Mouse (Mus musculus) heart, embryonic 14.5 days (tissue): ENCODE data around the gene Samhd1. TPM values are rescaled to one million over a fixed set of nuclear protein-coding genes. Genes with fewer than 3 reads are reported as not detected.
A peak's percentile ranks its signal among the peaks of the same experiment; 100 is the strongest.

ENCODE experiments used
- ATAC-seq: fragments of 200-750 bp; cut with Nextera tagmentation; 2 replicates; pipeline ENCODE4 v1.8.0; 2017; ENCODE audit warnings: low read depth, moderate TSS enrichment; ENCODE audit not compliant: insufficient number of reproducible peaks, insufficient read depth, low FRiP score
- H3K27ac ChIP-seq, 2 experiments: fragments of 200-500 bp in 1 of 2; fragments of 300-500 bp in 1 of 2; sonication (generic) in 1 of 2; replicated peaks in 1 of 2; 2 replicates each; pipeline ENCODE4 v1.5.1; 2012 to 2014; ENCODE audit warnings: low read depth in 2 of 2, low read length in 2 of 2, control low read depth in 1 of 2, mild to moderate bottlenecking in 1 of 2, mixed read lengths in 1 of 2; ENCODE audit not compliant: control insufficient read depth in 1 of 2, insufficient read depth in 1 of 2
- H3K27me3 ChIP-seq: fragments of 300-500 bp; sonication (generic); 2 replicates; pipeline ENCODE4 v1.6.1; 2014; ENCODE audit warnings: mild to moderate bottlenecking, low read length, control low read depth; ENCODE audit not compliant: control insufficient read depth, insufficient read depth
- H3K36me3 ChIP-seq: fragments of 300-500 bp; sonication (generic); 2 replicates; pipeline ENCODE4 v1.6.1; 2014; ENCODE audit warnings: mild to moderate bottlenecking, control low read depth, low read length, mixed read lengths; ENCODE audit not compliant: control insufficient read depth, insufficient read depth
- H3K4me1 ChIP-seq, 2 experiments: fragments of 200-500 bp in 1 of 2; fragments of 300-500 bp in 1 of 2; sonication (generic) in 1 of 2; 2 replicates each; pipeline ENCODE4 v1.6.1; 2012 to 2014; ENCODE audit warnings: low read length in 2 of 2, control low read depth in 1 of 2, mixed read lengths in 1 of 2; ENCODE audit not compliant: control insufficient read depth in 2 of 2, insufficient read depth in 2 of 2
- H3K4me2 ChIP-seq: fragments of 300-500 bp; sonication (generic); 2 replicates; pipeline ENCODE4 v1.6.1; 2014; ENCODE audit warnings: mild to moderate bottlenecking, low read length
- H3K4me3 ChIP-seq, 2 experiments: fragments of 200-500 bp in 1 of 2; fragments of 300-500 bp in 1 of 2; sonication (generic) in 1 of 2; 2 replicates each; pipeline ENCODE4 v1.5.1; 2012 to 2014; ENCODE audit warnings: low read length in 2 of 2, mild to moderate bottlenecking in 2 of 2, control low read depth in 1 of 2, low read depth in 1 of 2, moderate library complexity in 1 of 2; ENCODE audit not compliant: control insufficient read depth in 1 of 2, insufficient read depth in 1 of 2
- H3K9ac ChIP-seq: fragments of 300-500 bp; sonication (generic); 2 replicates; pipeline ENCODE4 v1.6.1; 2014; ENCODE audit warnings: mild to moderate bottlenecking, low read length
- H3K9me3 ChIP-seq: fragments of 300-500 bp; sonication (generic); 2 replicates; pipeline ENCODE4 v1.6.1; 2016; ENCODE audit warnings: low read length, control low read depth; ENCODE audit not compliant: control insufficient read depth
- WGBS: fragments of 180-500 bp; shearing (Covaris S2); extraction: QIAGEN DNeasy Blood & Tissue Kit; methylation state at CpG from one replicate; pipeline ENCODE4 v1.1.7; 2014; 5-methylcytosine and 5-hydroxymethylcytosine counted together
- polyA plus RNA-seq: library from polyadenylated mRNA; unstranded; fragments of >200 nt; fragmentation: Nextera tagmentation; extraction: Ambion mirVana; gene quantifications from 2 replicates; pipeline ENCODE4 v1.2.1, GENCODE M21; 2014

Samhd1 gene
- polyA plus RNA-seq, 1 experiment from 2014 or later: 18.3 TPM

DNA sequence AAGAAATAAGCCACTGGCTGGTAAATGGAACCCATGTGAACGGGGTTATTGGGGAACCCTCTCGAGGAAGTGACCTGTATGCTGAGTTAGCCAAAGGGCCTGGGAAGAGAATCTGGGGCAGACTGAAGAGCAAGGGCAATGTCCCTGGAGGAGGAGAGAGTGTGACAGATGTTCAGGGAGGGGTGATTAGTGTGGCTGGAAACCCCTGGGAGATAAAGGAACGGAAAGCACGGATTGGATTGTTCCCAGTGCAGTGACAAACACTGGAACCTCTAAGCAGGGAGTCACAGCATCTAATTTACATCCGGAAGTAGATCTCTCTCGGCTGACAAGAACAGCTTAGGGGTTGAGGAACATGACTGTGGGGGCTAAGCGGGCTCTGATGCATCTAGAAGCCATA is 53.1 kb downstream of the Samhd1 start:
- Histone ChIP-seq H3K9me3 (no peaks in the 10 kb centered on the region), H3K4me2 (peak overlapping the region; percentile 11; the same call in 1 of the 2 replicates), H3K36me3 (no peaks in the 10 kb centered on the region), H3K9ac (0 out of 2 replicates have a peak overlapping the region, but pooled peaks have one; percentile 25), H3K27ac (no peak overlapping the region), H3K4me3 (no peak overlapping the region), H3K4me1 (peaks cover 15 to 19% of the 10 kb centered on the region in 2 experiments), H3K27me3 (no peaks in the 10 kb centered on the region)
- ATAC-seq: no peak
- WGBS: 20% methylated on average over 7 of the region's 7 CpGs

- Histone ChIP-seq H3K27ac (no peak overlapping the region), H3K4me3 (no peak overlapping the region), H3K4me1 (peaks cover 22 to 26% of the 10 kb centered on the region in 2 experiments), H3K9me3 (no peaks in the 10 kb centered on the region), H3K36me3 (peaks cover 6% of the 10 kb centered on the region; the same call in 1 of the 2 replicates), H3K4me2 (no peak overlapping the region), H3K9ac (no peak overlapping the region), H3K27me3 (no peaks in the 10 kb centered on the region)
- 92% methylated on average over 8 of the region's 8 CpGs for WGBS
- ATAC-seq: no peak
Observed at GRCm38 (mm10) chr2:157081331-157081730, 53.7 kb downstream of the Samhd1 start.

GRCm38 (mm10) chr2:157079701-157080180 is 55.3 kb downstream of the Samhd1 start:
- Histone ChIP-seq H3K27me3 (no peaks in the 10 kb centered on the region), H3K36me3 (peaks cover 11% of the 10 kb centered on the region; the same call in 1 of the 2 replicates), H3K4me3 (peak overlapping the region; percentile 78 to 95), H3K4me1 (peaks cover 34 to 38% of the 10 kb centered on the region in 2 experiments), H3K9me3 (no peaks in the 10 kb centered on the region), H3K4me2 (peak overlapping the region; percentile 91), H3K9ac (peak overlapping the region; percentile 97), H3K27ac (peak overlapping the region; percentile 82 to 94)
- WGBS: 12% methylated on average over 16 of the region's 16 CpGs
- ATAC-seq: no peak

DNA sequence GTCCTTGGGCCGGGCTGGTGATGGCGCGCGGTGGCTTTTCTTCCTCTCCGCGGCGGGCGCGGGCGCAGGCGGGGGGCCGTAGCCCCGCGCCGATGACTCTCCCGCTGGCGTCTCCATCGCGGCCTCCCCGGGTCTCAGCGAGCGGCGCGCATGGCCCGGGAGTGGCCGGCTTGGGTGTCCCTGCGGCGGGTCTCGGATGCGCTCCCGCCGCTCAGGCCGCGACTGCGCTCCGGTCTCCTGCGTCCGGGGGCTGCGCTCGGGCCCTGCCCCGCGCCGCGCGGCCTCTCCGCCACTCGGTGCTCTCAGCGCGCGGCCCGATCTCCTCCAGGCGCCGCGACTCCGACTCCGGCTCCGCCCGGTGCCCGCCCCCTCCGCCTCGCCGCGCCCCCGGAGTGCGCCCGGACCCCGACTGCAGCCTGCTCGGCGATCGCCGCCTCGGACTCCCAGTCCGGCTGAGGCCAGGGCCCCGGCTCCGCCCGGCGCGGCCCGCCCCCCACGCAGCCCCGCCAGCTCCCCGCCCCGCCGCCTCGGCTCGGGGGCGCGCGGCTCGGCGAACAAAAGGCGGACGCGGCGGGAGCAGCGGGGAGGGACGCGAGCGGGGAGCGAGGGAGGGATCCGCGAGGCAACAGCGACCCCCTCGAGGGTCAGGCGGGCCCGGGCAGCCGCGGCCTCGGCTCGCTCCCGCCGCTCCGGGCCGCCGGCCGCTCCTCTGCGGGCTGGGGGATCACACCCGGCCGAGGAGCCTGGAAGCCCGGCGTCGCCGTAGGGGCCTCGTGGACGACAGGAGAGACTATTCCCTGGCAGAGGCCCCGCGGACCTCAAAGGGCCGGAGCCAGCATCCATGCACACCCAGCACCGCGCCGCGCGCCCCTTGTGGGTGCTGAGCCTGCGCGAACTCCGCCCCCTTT is 56.0 kb downstream of the Samhd1 start, which contains the start of gene Soga1:
Gene Soga1 (minus strand): TSS at position 462 of the 908 bp plus-strand sequence.
- peak; percentile 84 for ATAC-seq
- H3K27me3 ChIP-seq: no peaks in the 10 kb centered on the region
- H3K4me2 ChIP-seq: peak within 1 kb of the TSS; percentile 91
- H3K9ac ChIP-seq: peak within 1 kb of the TSS; percentile 97
- H3K9me3 ChIP-seq: no peaks in the 10 kb centered on the region
- peaks cover 11% of the 10 kb centered on the region; the same call in 1 of the 2 replicates for H3K36me3 ChIP-seq
- under 1% methylated on average over 87 of the region's 136 CpGs for WGBS
- peak within 1 kb of the TSS; percentile 82 to 94 for H3K27ac ChIP-seq
- peak within 1 kb of the TSS; percentile 78 to 95 for H3K4me3 ChIP-seq
- peaks cover 37 to 45% of the 10 kb centered on the region in 2 experiments for H3K4me1 ChIP-seq

DNA sequence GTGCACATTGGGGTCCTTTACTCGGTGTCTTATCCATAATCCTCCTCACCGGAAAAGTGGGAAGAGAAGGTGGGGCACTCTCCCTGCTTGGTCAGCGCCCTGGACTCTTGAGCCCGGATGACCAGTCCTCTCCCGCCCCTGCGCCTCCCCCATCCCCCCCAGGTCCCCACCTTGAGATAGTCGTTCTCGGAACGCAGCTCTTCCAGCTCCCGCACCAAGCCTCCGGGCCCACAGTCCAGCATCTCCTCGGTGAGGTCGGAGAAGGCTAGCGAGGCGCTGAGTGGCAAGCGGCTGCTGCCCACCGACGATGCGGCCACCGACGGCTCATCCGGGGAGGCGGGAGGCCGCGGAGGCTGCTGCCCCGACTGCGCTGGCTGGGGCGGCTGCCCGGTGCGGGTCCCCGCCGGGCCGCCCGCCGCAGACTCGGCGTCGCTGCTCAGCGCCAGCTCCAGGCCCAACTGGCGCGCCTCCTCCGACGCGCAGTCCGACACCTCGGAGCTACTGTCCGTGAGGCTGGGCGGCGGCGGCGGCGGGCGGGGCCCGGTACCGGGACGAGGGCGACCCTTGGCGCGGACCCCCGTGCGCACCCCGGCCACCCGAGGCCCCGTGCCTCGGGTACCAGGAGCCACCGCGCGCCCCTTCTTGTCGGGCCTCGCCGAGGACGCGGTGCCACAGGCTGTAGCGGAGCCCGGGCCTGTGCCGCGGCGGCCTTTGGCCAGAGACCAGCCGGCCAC is 56.8 kb downstream of the Samhd1 start:
- WGBS: under 1% methylated on average over 74 of the region's 79 CpGs
- ATAC-seq: no peak
- H3K9me3 ChIP-seq: no peaks in the 10 kb centered on the region
- H3K4me1 ChIP-seq: peaks cover 43 to 53% of the 10 kb centered on the region in 2 experiments
- no peaks in the 10 kb centered on the region for H3K27me3 ChIP-seq
- peak overlapping the region; percentile 91 for H3K4me2 ChIP-seq
- H3K27ac ChIP-seq: peak overlapping the region; percentile 79 to 94
- H3K4me3 ChIP-seq: peak overlapping the region; percentile 78 to 95
- peaks cover 17% of the 10 kb centered on the region for H3K36me3 ChIP-seq
- H3K9ac ChIP-seq: peak overlapping the region; percentile 97

- Histone ChIP-seq H3K4me1 (peaks cover 49 to 59% of the 10 kb centered on the region in 2 experiments), H3K27me3 (no peaks in the 10 kb centered on the region), H3K4me2 (peak overlapping the region; percentile 91), H3K9me3 (no peaks in the 10 kb centered on the region), H3K9ac (peak overlapping the region; percentile 97), H3K27ac (peak overlapping the region; percentile 65 to 94), H3K36me3 (peaks cover 23% of the 10 kb centered on the region), H3K4me3 (peak overlapping the region; percentile 78 to 95)
- WGBS: 1% methylated on average over 15 of the region's 15 CpGs
- ATAC-seq: no peak
Observed at GRCm38 (mm10) chr2:157077641-157078058, 57.4 kb downstream of the Samhd1 start.

DNA sequence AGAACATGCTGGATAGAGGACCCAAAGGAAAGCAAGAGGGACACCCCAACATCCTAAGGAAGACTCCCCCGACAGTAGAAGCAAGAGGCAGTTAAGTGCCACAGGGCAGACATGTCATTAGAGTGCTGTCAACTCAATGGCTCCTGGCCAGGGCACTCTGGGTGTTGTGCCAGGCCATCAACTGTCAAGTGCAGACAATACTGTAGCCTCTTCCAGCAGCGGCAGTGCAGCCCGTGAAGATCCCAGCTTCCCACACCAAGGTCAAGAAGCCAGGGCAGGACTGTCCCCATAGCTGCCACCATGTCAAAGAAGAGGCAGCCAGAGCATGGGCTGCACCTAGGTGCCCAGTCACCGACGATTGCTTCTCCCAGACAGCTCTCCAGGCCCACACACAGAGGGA is 57.9 kb downstream of the Samhd1 start:
- 5% methylated on average over 5 of the region's 5 CpGs for WGBS
- Histone ChIP-seq H3K9ac (peak overlapping the region; percentile 97), H3K27me3 (no peaks in the 10 kb centered on the region), H3K4me1 (peaks cover 50 to 60% of the 10 kb centered on the region in 2 experiments), H3K36me3 (peaks cover 23% of the 10 kb centered on the region), H3K4me2 (peak overlapping the region; percentile 91), H3K27ac (peak overlapping the region; percentile 65 to 94), H3K9me3 (no peaks in the 10 kb centered on the region), H3K4me3 (peak overlapping the region; percentile 78 to 95)
- ATAC-seq: no peak
